In genomic region chr2:91458673-91459391, GRCm38 (mm10) we compare ENCODE assay signal across 8 mouse cellular contexts. TPM values are rescaled to one million over a fixed set of nuclear protein-coding genes. Genes with fewer than 3 reads are reported as not detected.
DNase-seq lines count a peak whose midpoint lies in the region; ATAC-seq and TF ChIP-seq lines count a peak whose summit lies in the region.

No protein-coding gene starts in this region.

- H3K27me3 ChIP-seq in forebrain, postnatal 0 days (ENCODE audit: insufficient read depth, low read length), result no peaks in the 10 kb centered on the region
- H3K27me3 ChIP-seq in intestine, postnatal 0 days (replicated peaks; ENCODE audit: control insufficient read depth, insufficient read depth, low read length), result no peaks in the 10 kb centered on the region
- peaks cover 56% of the 10 kb centered on the region for H3K27me3 ChIP-seq in liver, embryonic 14.5 days (ENCODE audit: control insufficient read depth, insufficient read depth, low read length)

- peak overlapping the region; percentile 87 for H3K4me3 ChIP-seq in gastrocnemius, adult 2 months
- H3K4me3 ChIP-seq in forebrain, postnatal 0 days (ENCODE audit: low read depth, low read length), result peak overlapping the region; percentile 54
- H3K4me3 ChIP-seq in intestine, postnatal 0 days (ENCODE audit: low read depth, low read length), result peak overlapping the region; percentile 67
- H3K4me3 ChIP-seq in liver, embryonic 14.5 days (ENCODE audit: insufficient read depth in 1 of 2, low read depth in 2 of 2, low read length in 2 of 2), result peak overlapping the region; percentile 55 to 62

- TF ChIP-seq CTCF in gastrocnemius, adult 2 months (IDR thresholded peaks at IDR 0.05), result peak; percentile 18; the same call in 1 of the 2 replicates
- peak; percentile 56 for TF ChIP-seq CTCF in forebrain, postnatal 0 days (IDR thresholded peaks at IDR 0.05; ENCODE audit: low read depth)
- peak; percentile 46 for TF ChIP-seq CTCF in intestine, postnatal 0 days (IDR thresholded peaks at IDR 0.05; ENCODE audit: low read depth)
- peak; percentile 16; the same call in 1 of the 2 replicates for TF ChIP-seq CTCF in liver, embryonic 14.5 days (IDR thresholded peaks at IDR 0.05; ENCODE audit: low read depth)

- DNase-seq in gastrocnemius, adult 2 months, result peak; percentile 59
- DNase-seq in gastrocnemius, adult 8-10 months (ENCODE audit: low spot score in 2 of 2), result no peak
- peak; percentile 15 for DNase-seq in adipocyte (ENCODE audit: low spot score)
- DNase-seq in forebrain, postnatal 0 days, result peak; percentile 66
- DNase-seq in liver, embryonic 14.5 days (ENCODE audit: low read depth in 3 of 3, low spot score in 3 of 3), result no peak
- DNase-seq in neural tube, embryonic 10.5 days (ENCODE audit: extremely low spot score, low spot score), result peak; percentile 69
- no peak for DNase-seq in natural killer cell, adult 2 months (ENCODE audit: low spot score in 2 of 2)

- peak; percentile 60 for ATAC-seq in forebrain, postnatal 0 days
- peak; percentile 56 for ATAC-seq in intestine, postnatal 0 days
- ATAC-seq in liver, embryonic 14.5 days (ENCODE audit: insufficient read depth), result no peak

- no peaks in the 10 kb centered on the region for H3K9me3 ChIP-seq in forebrain, postnatal 0 days (ENCODE audit: low read length)
- H3K9me3 ChIP-seq in intestine, postnatal 0 days (ENCODE audit: control insufficient read depth), result no peaks in the 10 kb centered on the region
- H3K9me3 ChIP-seq in liver, embryonic 14.5 days (ENCODE audit: control insufficient read depth, low read length), result no peaks in the 10 kb centered on the region; the same call in 1 of the 2 replicates

- no peaks in the 10 kb centered on the region for H3K36me3 ChIP-seq in forebrain, postnatal 0 days (ENCODE audit: insufficient read depth)
- H3K36me3 ChIP-seq in intestine, postnatal 0 days (ENCODE audit: control insufficient read depth, insufficient read depth), result no peaks in the 10 kb centered on the region
- H3K36me3 ChIP-seq in liver, embryonic 14.5 days (replicated peaks; ENCODE audit: control insufficient read depth, insufficient read depth, low read depth), result no peaks in the 10 kb centered on the region

- H3K27ac ChIP-seq in gastrocnemius, adult 2 months, result peak overlapping the region; percentile 91
- peak overlapping the region; percentile 35; the same call in 1 of the 2 replicates for H3K27ac ChIP-seq in forebrain, postnatal 0 days (ENCODE audit: low read depth, low read length)
- H3K27ac ChIP-seq in intestine, postnatal 0 days (ENCODE audit: low read depth, low read length), result peak overlapping the region; percentile 92
- no peak overlapping the region for H3K27ac ChIP-seq in liver, embryonic 14.5 days

- H3K4me1 ChIP-seq in forebrain, postnatal 0 days (ENCODE audit: insufficient read depth), result peaks cover 13% of the 10 kb centered on the region; the same call in 1 of the 2 replicates
- H3K4me1 ChIP-seq in intestine, postnatal 0 days (replicated peaks; ENCODE audit: control insufficient read depth, insufficient read depth, low read length), result peaks cover 11% of the 10 kb centered on the region
- H3K4me1 ChIP-seq in liver, embryonic 14.5 days (replicated peaks; ENCODE audit: control insufficient read depth in 2 of 2, insufficient read depth in 2 of 2, low read length in 1 of 2), result peaks cover 0 to 9% of the 10 kb centered on the region in 2 experiments; a peak in 3 of 4 replicates

- peak overlapping the region; percentile 99 for H3K4me2 ChIP-seq in forebrain, postnatal 0 days (ENCODE audit: low read depth)
- peak overlapping the region; percentile 91 for H3K4me2 ChIP-seq in intestine, postnatal 0 days (replicated peaks; ENCODE audit: low read depth)
- peak overlapping the region; percentile 71 for H3K4me2 ChIP-seq in liver, embryonic 14.5 days (ENCODE audit: low read depth)

- WGBS in forebrain, postnatal 0 days, result under 1% methylated on average over 32 of the region's 32 CpGs
- under 1% methylated on average over 32 of the region's 32 CpGs for WGBS in intestine, postnatal 0 days
- whole genome bisulfite sequencing in liver, embryonic 14.5 days (ENCODE audit: insufficient replicate concordance), result under 1% methylated on average over 32 of the region's 32 CpGs

- intact Hi-C loops in gastrocnemius, adult 2 months (cut with DNase I), result no loop called here

- peak overlapping the region; percentile 51 for H3K9ac ChIP-seq in forebrain, postnatal 0 days
- peak overlapping the region; percentile 89 for H3K9ac ChIP-seq in intestine, postnatal 0 days (ENCODE audit: low read depth, low read length)
- peak overlapping the region; percentile 9; the same call in 1 of the 2 replicates for H3K9ac ChIP-seq in liver, embryonic 14.5 days (replicated peaks)

- no peak for TF ChIP-seq EP300 in liver, embryonic 14.5 days (IDR thresholded peaks at IDR 0.05; ENCODE audit: low read depth)

RNA-seq across cellular contexts. Expression of gene Lrp4, which starts 1.5 kb away (rescaled TPM):
- total RNA-seq in gastrocnemius, adult 2 months (2021), result 10 to 100 TPM in 1 of 2 experiments, 1 to 10 TPM in 1; 7.8 to 10.2 TPM
- 1 to 10 TPM; 6.9 to 9.4 (median 9.2) TPM for total RNA-seq in gastrocnemius, adult 8-10 months (2022)
- total RNA-seq in forebrain, postnatal 0 days (2014; rRNA removed), result 12.0 and 13.7 TPM in 2 replicates
- 2.8 and 4.1 TPM in 2 replicates for polyA plus RNA-seq in forebrain, postnatal 0 days (2015; fragmentation: Nextera tagmentation; extraction: Ambion mirVana)
- 4.9 and 5.4 TPM in 2 replicates for polyA plus RNA-seq in intestine, postnatal 0 days (2015; fragmentation: Nextera tagmentation; extraction: Ambion mirVana)
- polyA plus RNA-seq in liver, embryonic 14.5 days (2012; rRNA removed), result 0.69 and 0.70 TPM in 2 replicates
- polyA plus RNA-seq in liver, embryonic 14.5 days (2014; fragmentation: Nextera tagmentation; extraction: Ambion mirVana), result 0.58 and 0.69 TPM in 2 replicates

RNA-seq across cellular contexts. Expression of gene 1110051M20Rik, which starts 14.3 kb away (rescaled TPM):
- 10 to 100 TPM; 13.4 to 20.0 TPM for total RNA-seq in gastrocnemius, adult 2 months (2021)
- 10 to 100 TPM; 15.2 to 21.6 (median 18.8) TPM for total RNA-seq in gastrocnemius, adult 8-10 months (2022)
- 127 and 147 TPM in 2 replicates for total RNA-seq in forebrain, postnatal 0 days (2014; rRNA removed)
- 165 and 182 TPM in 2 replicates for polyA plus RNA-seq in forebrain, postnatal 0 days (2015; fragmentation: Nextera tagmentation; extraction: Ambion mirVana)
- 13.5 and 15.6 TPM in 2 replicates for polyA plus RNA-seq in intestine, postnatal 0 days (2015; fragmentation: Nextera tagmentation; extraction: Ambion mirVana)
- 1.6 and 2.1 TPM in 2 replicates for polyA plus RNA-seq in liver, embryonic 14.5 days (2012; rRNA removed)
- 6.6 and 7.3 TPM in 2 replicates for polyA plus RNA-seq in liver, embryonic 14.5 days (2014; fragmentation: Nextera tagmentation; extraction: Ambion mirVana)

Comparison
In these comparisons a context has a peak if more than half of its experiments do, and no peak if none do; other contexts are left out.
1. DNase-seq: peak in gastrocnemius, adult 2 months (single experiment), adipocyte (single experiment), forebrain, postnatal 0 days (single experiment) and neural tube, embryonic 10.5 days (single experiment); none in gastrocnemius, adult 8-10 months (0 of 2), liver, embryonic 14.5 days (0 of 3) and natural killer cell, adult 2 months (0 of 2).
2. H3K9ac ChIP-seq: peak in every context shown above with its lines; median percentile 89 in intestine, postnatal 0 days; 51 in forebrain, postnatal 0 days; 9 in liver, embryonic 14.5 days.
3. Peak in every context shown above with its lines, with median percentiles within 50 percentile points of each other: H3K4me3 ChIP-seq, CTCF ChIP-seq and H3K4me2 ChIP-seq.